Mouse (Mus musculus) T-helper 2 cell (primary cell): ENCODE measurements around the gene Sepsecs.
"Not testable (repeated sequence)": the region's sequence is repeated elsewhere in the genome, so short reads cannot be mapped to it uniquely, and the experiment has no call there.

Experiments used
- in situ Hi-C: fragments of 300-600 bp; cut with MboI, MseI; formaldehyde crosslinking; loops from one replicate; pipeline ENCODE4 v1.15.1; 2025; ENCODE audit warnings: high pct_unique_total_duplicates

Sepsecs gene

DNA sequence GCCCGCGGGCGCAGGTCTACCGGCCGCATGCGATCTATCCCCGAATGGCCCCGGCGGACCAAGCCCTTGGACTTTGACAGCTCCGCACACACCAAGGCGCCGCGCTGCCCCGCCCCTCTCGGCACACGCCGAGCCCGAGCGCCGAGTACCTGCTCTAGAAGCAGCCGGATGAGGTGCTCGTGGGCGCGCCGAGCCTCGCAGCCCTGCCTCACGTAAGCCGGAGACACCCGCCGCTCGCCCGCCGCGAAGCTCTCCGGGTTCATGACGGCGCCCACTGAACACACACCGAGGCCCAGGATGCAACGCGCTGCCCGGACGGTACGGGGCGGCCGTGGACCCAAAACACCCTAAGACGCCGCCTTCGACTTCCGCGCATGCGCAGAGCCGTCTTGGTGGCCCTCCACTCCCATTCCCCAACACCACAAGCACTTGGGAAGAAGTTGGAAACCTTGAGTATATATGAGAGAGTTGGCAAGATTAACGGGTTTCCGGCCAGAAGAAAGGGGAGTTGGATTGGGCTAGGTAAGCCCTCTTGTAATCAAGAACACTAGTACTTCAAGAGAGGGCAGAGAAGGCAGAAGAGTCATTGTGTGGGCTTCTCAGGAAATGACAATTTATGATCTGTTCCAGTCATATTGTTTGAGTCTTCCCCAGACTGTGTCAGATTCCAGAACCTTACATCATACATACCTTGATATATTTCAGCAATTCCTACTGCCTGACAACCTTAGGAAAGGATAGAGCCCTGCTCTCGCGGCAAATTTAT, at the start of gene Sepsecs:
TSS of gene Sepsecs (minus strand) at position 283 of the 766 bp plus-strand sequence.
- in situ Hi-C loops = loop anchor here (25.0 kb wide), 1 partner anchor 532 kb away; no protein-coding TSS in a partner anchor

DNA sequence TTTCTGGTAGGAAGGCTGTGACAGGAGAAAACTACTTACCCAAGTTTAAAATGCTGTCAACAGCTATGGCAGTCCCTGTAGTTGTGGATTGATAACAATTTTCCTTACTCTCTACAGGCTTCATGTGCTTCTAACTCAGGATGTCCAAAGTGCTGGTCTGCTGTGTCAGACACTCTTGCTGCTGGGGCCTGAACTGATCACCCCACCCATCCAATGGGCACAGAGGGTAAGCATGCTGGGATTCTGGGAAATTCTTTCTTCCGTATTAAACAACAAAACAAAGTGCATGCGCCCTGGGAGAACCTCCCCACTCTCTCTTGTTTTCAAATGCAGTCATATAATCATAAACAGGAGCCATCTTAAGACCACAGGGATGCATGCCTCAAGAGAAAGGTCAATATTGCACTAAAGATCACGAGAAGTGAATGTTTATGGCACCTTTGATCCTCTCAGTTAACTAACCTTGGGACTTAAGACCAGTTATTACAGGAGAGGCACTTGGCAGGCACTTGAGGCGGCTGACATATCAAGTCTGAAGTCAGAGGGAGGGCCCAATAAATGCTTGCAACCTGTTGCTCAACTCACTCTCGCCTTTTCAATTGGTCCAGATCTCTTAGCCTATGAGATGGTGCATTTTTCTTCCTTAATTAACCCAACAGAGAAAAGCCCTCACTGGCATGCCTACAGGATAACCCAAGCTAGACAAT, 47.4 kb upstream of the Sepsecs start:
- in situ Hi-C loops = no loop called here

DNA sequence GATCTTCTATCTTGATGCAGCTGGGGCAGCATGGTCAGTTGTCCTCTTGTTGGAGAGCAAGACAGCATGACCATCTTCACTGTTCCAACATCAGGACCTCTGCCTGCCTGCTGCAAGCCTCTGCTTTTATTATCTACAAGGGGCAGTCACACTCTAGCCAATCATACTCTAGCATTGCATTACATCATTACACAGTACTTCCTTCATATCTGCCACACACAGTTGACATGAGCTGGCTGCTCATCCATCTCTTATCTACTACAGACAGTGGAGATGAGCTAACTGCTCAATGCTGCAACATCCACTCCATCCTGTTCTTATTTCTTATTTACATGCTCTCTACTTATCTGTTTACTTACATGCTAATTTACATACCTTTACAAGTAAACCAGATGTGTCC, 43.2 kb upstream of the Sepsecs start:
- in situ Hi-C loops = no loop called here

DNA sequence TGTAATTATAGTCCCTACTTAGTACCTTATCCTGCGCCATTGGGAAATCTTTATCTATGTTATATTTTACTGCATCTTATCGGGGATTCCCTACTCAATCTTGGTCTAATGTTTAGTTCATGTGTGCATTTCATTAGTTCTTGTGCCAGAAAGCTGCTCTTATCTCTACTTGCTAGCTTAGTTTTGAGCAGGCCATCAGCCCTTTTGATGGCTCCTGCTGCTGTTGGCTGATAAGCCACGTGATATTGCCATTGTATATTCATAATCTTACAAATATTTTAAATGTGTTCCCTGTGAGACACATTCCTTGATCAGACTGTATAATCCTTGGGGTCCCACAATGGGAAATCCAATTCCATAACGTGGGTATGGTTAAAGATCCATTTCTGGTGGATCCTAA, 35.1 kb upstream of the Sepsecs start:
- in situ Hi-C loops = no loop called here

DNA sequence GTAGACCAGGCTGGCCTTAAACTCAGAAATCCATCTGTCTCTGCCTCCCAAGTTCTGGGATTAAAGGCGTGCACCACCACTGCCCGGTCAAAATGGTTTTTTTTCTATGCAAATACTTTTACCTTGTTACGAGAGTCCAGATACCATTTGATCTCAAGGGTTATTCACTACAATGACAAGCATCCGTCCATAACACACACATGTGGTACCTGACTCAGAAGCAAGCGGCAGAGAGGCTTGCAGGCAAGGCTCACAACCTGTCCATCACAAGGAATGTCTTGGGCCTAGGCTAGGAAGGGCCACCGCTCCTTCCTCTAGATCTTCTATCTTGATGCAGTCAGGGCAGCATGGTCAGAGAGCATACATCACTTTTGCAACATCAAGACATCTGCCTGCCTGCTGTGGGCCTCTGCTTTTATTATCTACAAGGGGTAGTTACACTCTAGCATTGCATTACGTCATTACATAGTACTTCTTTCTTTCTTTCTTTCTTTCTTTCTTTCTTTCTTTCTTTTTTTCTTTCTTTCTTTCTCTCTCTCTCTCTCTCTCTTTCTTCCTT, 28.5 kb upstream of the Sepsecs start:
- in situ Hi-C loops = not testable (repeated sequence)

GRCm38 (mm10) chr5:52697291-52697690, 27.8 kb upstream of the Sepsecs start:
- in situ Hi-C loops = no loop called here

- in situ Hi-C loops = no loop called here
Observed at GRCm38 (mm10) chr5:52687741-52688455, 18.4 kb upstream of the Sepsecs start.

DNA sequence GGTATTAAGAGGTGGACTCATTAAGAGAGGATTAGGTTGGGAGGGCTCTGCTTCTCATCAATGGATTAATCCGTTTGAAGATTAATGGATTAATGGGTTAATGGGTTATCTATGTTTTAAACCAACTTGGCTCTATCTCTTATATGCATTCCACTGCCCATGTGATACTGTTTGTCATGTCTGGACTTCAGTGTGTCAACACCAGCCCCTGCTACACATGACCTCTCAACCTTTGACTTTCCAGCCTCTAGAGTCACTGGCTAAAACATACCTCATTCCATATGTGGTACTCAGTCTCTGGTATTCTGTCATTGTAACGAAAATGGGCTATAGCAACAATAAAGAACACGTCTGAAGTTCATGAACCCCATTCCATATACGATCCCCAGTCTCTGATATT, 11.6 kb upstream of the Sepsecs start:
- in situ Hi-C loops = no loop called here

DNA sequence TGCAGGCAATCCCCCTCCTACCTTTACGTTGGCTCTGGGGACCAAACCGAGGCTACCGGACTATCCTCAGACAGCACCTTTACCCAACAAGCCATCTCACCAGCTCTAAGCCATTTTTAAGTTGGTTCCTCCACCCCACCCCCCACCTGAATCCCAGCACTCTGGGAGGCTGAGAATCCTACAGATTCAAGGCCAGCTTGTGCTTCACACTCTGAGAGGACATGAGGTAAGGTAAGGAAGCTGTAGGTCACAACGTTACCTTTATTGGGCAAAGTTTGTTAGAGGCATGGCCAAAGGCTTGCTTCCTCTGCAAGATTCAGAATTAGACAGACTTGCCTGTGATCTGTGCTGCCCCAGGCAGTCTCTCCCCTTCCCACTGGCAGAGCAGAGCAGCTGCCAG, 10.7 kb upstream of the Sepsecs start:
- in situ Hi-C loops = no loop called here

GRCm38 (mm10) chr5:52678498-52679070, 9.1 kb upstream of the Sepsecs start:
- in situ Hi-C loops = no loop called here

DNA sequence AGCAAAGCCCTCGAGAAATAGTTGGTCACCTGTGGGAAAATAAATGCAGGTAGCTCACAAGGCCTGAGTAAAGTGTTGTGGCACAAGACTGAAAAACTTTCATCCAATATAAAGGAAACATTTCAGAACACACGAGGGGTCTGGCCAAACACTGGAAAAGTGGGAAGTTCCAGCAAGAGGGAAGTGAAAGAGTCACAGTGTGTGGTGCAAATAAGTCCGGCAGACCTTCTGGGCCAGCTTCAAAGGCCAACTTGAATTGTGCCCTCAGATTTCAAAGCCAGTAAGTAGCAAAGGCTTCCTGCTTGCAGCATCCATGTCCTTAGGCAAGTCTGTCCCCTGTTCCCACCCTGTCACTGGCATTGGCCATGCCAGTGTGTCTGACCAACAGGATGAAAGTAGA, 7.6 kb upstream of the Sepsecs start:
- in situ Hi-C loops = no loop called here

GRCm38 (mm10) chr5:52674384-52675069, 5.0 kb upstream of the Sepsecs start:
- in situ Hi-C loops = loop anchor here (25.0 kb wide), 1 partner anchor 537 kb away; no protein-coding TSS in a partner anchor

GRCm38 (mm10) chr5:52673341-52673740, 3.8 kb upstream of the Sepsecs start:
- in situ Hi-C loops = loop anchor here (25.0 kb wide), 1 partner anchor 536 kb away; no protein-coding TSS in a partner anchor

GRCm38 (mm10) chr5:52670745-52671144, 1.2 kb upstream of the Sepsecs start:
- in situ Hi-C loops = loop anchor here (25.0 kb wide), 1 partner anchor 533 kb away; no protein-coding TSS in a partner anchor

GRCm38 (mm10) chr5:52666766-52667165, 2.7 kb downstream of the Sepsecs start:
- in situ Hi-C loops = loop anchor here (25.0 kb wide), 1 partner anchor 529 kb away; no protein-coding TSS in a partner anchor

- in situ Hi-C loops = loop anchor here (25.0 kb wide), 1 partner anchor 521 kb away; no protein-coding TSS in a partner anchor
Observed at GRCm38 (mm10) chr5:52657957-52658356, 11.6 kb downstream of the Sepsecs start.

DNA sequence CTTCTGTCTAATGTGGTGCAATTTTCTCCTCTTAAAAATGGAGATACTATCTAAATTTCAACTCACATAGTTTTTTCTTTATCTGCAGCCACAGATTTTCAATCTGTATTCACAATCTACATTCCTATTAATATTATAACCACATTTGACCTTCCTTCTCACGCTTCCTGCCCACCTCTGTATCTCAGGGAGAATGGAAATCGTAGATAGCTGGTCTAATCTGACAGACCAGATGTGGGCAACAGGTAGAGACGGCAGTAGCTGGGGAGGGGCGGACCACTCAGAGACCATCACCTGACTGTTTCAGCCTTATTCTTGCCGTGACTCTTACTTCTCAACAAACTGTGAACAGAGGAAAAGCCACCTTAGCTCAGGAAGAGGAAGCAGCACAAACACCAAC, 12.2 kb downstream of the Sepsecs start:
- in situ Hi-C loops = loop anchor here (25.0 kb wide), 1 partner anchor 520 kb away; no protein-coding TSS in a partner anchor

DNA sequence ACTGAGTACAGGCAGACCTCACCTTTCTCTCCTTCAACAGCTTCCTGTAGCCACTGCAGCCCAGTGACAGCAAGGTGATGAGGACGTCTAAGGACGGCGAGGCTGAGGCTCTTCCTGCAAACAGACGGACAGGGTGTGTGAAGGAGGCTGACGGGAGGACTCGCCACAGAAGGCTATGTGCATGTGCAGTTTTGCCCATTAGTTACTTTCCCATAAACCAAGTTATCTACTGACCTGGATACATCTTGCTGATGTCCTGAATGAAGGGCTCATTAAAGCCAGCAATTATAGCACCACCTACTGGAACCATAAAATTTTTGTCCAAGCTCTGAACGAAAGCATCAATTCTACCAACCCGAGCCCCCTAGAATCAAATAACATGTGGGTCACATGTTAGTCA, 13.5 kb downstream of the Sepsecs start:
- in situ Hi-C loops = loop anchor here (25.0 kb wide), 1 partner anchor 519 kb away; no protein-coding TSS in a partner anchor

GRCm38 (mm10) chr5:52654961-52655360, 14.5 kb downstream of the Sepsecs start:
- in situ Hi-C loops = loop anchor here (25.0 kb wide), 1 partner anchor 518 kb away; no protein-coding TSS in a partner anchor

DNA sequence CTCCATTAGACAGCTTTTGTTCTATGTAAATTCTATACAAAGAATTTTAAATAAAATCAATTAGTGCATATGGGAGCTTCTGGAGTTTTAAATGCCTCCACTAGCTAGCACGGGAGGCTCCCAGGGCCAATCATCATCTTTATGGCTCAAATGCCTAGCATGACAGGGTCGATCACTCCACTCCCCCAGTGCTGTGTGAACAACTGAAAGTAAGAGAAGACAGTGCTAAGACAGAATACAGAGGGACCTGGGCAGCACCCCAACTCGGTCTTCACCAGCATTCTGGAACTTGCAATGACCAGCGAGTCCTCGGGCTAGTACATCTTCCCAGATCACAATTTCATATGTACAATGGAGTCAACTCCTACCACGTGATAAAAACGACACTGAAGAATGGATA, 16.9 kb downstream of the Sepsecs start:
- in situ Hi-C loops = loop anchor here (25.0 kb wide), 1 partner anchor 515 kb away; no protein-coding TSS in a partner anchor
